Mouse (Mus musculus) CH12F3 (cell line): Measurements from ENCODE around the gene Rims3.

Experiments used
- in situ Hi-C: fragments of 300-500 bp; cut with MboI; formaldehyde crosslinking; loops from 2 replicates; pipeline ENCODE4 v1.14.3; 2020; ENCODE audit warnings: low sequenced_read_pairs

Rims3 gene

DNA sequence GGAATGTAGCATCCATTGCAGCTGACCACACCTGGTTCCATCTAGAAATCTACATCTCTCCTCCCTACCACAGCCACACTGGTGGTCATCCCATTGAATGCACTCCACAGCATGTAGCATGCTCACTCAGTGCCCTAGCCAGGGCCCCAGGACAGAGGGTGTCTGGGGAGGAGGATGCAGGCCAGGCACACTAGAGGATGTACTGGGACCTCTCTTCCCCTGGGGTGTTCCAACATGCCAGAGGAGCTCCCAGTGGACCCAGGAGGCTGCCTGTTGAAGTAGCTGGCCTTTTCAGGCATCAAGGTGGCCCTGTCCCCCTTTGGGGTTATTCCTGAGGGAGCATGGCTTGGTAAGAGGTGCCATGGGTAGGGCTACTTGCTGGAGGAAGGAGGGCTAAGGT, 37.3 kb downstream of the Rims3 start:
- in situ Hi-C loops: no loop called here

DNA sequence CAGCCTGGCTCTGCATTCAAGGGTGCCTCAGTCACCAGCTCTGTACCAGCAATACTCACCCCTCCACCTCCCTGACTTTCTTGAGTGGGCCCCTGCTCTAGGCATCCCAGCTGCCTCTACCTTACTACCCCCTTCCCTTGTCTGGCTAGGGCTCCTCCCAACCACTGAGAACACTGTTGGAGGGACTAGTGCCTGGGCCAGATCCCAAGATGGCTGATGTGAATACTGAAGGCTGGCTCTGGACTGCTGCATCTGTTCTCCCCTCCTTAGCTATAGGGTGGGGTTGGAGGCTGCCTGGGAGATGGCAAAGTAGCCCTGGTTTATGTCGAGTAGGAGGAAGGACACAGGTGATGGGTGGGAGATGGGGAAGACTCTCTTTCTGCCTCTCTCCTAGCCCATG, 37.9 kb downstream of the Rims3 start:
- in situ Hi-C loops: no loop called here

DNA sequence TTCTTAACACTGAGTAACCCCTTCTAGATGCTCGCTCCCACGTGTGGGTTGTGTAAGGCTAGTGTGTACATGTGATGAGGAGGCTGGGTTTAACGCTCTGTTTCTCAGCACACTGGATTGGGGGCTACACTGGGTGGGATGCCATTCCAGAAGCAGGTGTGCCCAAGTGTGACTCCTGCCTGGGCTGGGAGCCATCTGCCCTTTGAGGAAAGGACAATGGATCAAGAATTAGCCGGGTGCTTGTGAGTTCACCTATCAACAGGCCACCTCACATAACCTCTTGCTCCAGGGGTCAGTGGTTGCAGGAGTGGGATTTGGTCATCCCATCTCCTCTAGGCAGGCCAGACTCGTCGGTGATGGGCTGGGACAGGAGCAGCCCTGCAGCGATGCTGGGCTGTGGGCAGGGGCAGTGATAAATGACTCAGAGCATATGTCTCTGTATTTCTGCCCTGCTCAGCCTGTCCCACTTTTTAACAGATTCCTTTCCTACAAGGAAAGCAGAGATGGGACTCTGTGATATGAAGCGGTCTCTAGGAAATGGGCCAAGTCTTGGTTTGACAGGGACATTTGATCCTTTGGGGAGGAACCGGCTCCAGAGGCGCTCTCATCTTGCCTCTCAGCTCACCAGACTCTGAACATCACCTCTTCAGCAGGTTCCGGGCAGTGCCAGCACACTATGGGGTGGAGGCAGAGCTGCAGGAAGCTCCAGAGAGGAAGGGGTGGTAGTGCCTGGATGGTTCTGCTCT, 39.2 kb downstream of the Rims3 start:
- in situ Hi-C loops: no loop called here

DNA sequence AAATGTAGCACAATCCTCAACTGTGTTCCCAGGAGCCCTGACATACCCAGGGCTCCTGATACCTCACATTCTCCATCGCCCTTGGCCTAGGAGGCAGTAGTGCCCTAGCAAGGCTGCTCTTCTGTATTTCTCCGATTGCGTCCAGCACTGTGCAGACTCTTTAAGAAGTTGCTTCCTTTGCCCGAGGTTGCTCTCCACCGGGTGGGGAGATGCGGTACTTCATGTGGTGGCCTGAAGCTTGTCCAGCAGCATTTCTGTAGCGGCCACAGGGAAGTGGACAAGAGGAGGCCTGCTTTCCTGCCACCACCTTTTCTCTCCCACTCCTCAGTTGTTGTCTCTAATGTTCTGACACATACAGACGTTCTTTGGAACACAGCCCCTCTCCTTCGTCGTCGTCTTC, 40.0 kb downstream of the Rims3 start:
- in situ Hi-C loops: no loop called here

DNA sequence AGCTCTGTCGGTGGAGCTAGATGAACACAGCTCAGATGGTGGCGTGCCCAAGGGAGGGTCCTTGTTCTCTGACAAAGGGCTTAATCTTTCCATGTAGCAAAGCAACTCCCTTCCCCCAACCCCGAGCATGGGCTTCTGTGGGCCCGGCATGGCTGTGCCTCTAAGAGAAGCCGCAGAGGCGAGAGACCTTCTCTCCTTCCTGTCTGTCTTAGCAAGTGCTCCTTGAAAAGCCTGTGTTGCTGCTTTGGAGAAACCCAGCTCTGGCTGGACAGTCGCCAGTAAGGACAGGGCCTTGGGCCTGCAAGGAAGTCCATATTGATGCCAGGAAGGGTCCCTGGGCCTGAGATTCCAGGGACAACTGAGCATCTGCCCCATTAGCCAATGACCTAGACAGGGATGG, 40.6 kb downstream of the Rims3 start:
- in situ Hi-C loops: no loop called here

DNA sequence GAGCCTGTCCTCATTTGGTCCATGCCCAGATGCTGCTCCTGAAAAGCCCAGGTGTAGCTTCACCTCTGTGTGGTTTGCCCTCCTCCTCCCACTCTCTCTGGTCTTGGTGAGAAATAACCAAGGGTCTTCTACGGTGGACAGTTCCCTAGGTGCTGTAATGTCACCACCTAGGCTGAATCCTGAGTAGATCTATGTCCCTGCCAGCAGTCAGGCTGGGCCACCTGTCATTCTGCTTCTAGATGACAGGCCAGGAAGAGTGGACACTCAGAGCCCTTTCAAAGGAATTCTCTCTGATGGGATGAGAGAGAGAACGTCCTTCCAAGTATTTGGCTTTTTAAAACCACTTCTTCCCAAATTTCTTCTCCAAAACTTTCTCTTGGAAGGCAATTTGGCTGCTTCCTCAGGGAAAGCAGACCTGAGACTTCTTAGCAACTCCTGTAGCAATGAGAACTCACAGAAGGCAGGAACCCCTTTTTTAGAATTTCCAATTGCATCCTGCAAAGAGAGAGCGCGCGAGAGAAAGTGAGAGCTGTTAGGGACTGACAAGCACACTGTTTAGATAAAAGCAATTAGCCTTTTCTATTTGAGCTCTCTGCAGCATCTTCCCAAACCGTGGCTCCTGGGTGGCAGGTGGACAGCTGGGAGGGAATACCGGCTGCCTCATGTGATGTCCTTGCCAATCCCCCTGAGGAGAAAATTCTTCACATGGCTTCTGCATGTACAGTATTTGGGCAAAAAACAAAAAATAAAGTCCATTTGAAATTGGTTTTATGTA, 41.4 kb downstream of the Rims3 start:
- in situ Hi-C loops: no loop called here

DNA sequence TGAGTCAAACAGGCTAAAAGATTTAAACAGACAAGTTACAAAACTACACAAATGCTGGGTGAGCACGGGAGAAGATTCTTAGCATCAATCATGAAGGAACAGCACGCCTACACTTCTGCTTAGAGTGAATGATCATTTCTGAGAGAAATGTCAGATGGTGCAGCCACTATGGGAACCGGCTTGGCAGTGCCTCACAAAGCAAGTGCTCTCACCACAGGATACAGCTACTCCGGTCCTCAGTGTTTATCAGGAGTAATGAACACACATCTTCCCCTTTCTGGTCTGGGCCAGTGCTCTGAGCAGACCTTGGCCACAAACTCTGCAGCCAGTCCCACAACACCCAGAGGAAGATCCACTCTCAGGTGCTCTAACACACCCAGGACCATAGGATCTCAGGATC, 49.9 kb downstream of the Rims3 start:
- in situ Hi-C loops: loop anchor here (25.0 kb wide), 1 partner anchor 317 kb away; the partner anchor contains the start of gene Gm8439

DNA sequence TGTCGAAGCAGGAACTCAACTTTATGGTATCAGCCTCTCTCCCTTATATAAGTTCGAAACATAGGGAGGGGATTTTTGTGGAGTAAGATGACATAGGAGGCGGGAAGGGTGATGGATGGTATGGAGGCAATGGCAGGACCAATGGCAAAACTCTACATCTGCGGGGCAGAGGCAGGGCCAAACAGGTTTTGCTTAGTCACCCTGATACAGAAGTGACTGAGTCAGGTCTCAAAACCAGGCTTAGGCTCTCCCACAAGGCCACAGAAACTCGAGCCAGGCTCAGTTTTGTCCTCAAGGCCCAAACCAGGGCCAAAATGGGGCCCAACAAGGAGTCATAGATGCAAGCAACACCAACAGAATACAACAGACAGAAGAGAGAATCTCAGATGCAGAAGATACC, 51.0 kb downstream of the Rims3 start:
- in situ Hi-C loops: loop anchor here (25.0 kb wide), 1 partner anchor 318 kb away; the partner anchor contains the start of gene Gm8439

DNA sequence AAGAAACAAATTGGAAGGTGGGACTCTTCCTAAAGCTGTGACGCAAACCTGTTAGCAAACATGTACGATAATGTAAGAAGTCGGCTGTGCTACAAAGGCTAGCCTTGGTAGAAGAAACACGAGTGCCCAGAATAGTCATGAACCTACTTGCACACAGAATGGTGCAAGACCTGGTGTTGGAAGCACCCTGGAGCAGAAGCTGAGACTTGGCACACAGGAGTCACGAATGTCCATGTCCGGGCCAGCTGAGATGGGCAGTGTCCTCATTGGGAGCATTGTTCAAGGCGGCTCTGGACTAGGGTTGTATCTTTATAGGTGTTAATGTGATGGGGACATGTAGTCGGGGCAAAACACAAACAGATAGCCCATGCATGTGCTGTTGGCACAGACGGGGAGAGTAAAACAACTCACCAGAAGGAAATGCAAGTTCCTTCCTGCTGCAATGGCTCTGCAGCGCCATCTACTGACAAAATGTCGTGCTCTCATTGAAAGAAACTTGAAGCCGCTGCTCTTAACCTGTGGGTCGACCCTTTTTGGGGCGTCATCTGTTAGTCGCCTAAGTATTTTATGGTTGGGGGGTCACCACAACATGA, 55.0 kb downstream of the Rims3 start:
- in situ Hi-C loops: loop anchor here (25.0 kb wide), 1 partner anchor 322 kb away; the partner anchor contains the start of gene Gm8439

DNA sequence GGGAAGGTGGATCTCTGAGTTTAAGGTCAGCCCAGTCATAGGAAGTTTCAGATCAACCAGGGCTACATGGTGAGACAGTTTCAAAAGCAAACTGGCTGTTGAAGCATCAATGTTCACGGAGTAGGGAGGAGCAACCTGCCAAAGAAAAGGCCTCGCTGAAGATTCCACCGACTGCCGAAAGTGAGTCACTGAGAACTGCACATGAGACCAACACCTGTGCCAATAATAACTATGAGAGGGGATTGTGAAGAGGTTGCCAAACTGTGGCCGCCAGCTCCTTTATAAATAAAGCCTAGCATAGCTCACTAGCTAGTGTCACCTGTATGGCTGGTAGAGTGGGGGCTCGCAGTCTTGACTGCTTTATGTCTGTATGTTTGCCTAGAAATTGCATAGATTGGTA, 56.5 kb downstream of the Rims3 start:
- in situ Hi-C loops: loop anchor here (25.0 kb wide), 1 partner anchor 324 kb away; the partner anchor contains the start of gene Gm8439

DNA sequence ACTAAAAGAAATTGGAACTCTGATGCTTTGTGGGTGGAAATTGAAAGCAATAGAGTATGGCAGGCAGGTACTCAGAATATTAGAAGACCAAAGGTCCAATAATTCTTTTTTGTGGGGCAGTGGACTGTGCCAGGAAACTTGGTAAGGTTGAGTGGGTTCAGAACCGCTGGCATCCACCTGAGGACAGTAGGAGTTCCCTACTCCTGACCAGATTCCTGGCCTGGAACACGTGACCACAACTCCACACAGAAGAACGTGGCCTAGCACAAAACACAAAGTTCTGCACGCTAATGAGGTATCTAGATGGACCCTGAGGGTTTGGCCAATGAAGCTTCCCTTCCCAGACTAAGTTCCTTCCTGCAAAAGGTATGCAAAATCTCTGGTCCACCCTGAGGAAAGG, 58.2 kb downstream of the Rims3 start:
- in situ Hi-C loops: loop anchor here (25.0 kb wide), 1 partner anchor 326 kb away; the partner anchor contains the start of gene Gm8439

DNA sequence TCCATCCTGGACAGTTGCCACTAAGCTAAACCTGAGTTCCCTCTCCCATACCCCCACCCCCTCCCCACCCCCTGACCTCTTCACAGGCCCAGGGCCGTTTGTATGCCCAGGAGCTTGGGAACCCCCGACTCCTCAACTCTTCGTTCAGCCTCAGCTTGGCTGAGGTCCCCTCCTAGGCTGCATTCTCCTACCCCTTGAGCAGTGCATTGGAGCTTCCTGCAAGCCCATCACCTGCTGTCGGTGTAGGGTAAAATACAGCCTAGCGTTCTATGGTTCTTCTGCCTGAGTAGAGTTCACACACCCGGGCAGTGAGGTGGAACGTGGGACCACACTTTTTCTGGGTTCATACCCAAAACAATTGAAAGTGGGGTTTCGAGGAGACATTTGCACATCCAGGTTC, 58.8 kb downstream of the Rims3 start:
- in situ Hi-C loops: loop anchor here (25.0 kb wide), 1 partner anchor 326 kb away; the partner anchor contains the start of gene Gm8439

DNA sequence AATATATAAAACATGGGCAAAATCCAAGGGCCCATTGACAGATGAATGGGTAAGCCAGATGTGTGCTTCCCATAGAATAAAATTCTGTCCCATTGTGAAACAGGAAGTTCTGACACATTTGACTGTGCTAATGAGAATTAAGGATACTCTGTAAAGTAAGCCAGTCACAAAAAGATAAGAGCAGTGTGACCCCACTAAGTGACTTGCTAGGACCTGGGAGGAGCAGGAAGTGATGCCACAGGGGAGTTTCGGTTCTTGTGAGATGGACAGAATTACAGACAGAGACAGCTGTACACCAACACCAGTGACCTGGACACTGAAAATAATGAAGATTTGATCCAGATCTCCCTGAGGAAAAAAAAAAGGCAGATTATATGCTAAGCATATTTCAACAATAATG, 59.2 kb downstream of the Rims3 start:
- in situ Hi-C loops: loop anchor here (25.0 kb wide), 1 partner anchor 327 kb away; the partner anchor contains the start of gene Gm8439

DNA sequence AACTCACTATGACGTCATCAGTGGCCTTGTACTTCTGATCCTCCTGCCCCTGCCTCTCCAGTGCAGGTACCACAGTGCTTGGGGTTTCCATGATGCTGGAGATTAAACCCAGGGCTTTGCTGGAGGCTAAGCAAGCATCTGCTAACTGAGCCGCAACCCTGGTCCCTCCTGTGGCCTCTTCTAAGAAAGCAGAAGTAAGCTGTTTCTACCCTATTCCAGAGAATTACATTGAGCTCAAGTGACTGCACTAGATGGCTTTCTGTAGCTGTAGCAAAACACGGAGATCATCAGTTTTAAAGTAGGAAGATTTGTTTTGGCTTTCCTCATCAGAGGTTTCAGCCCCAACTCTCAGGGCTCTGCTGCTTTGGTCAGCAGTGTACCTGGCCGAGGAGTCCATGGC, 59.9 kb downstream of the Rims3 start:
- in situ Hi-C loops: loop anchor here (25.0 kb wide), 1 partner anchor 327 kb away; the partner anchor contains the start of gene Gm8439

DNA sequence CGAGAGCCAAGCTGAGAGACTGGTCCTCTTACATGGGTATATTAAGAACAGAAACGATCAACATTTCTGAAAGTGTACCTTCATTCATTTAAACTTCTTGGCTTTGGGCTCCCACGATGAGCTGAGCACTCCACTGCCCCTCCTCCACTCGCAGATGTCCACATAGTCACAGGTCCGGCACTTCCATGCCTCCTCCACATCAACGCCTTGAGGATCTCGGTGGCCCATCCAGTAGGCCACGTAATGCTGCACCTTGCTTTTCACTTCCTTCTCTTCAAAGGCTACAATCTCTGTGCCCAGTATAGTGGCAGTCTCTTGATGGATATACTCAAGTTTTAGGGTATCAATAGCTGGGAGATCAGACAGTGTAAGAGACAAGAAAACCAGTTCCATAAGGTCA, 66.8 kb downstream of the Rims3 start:
- in situ Hi-C loops: loop anchor here (25.0 kb wide), 1 partner anchor 334 kb away; the partner anchor contains the start of gene Gm8439

DNA sequence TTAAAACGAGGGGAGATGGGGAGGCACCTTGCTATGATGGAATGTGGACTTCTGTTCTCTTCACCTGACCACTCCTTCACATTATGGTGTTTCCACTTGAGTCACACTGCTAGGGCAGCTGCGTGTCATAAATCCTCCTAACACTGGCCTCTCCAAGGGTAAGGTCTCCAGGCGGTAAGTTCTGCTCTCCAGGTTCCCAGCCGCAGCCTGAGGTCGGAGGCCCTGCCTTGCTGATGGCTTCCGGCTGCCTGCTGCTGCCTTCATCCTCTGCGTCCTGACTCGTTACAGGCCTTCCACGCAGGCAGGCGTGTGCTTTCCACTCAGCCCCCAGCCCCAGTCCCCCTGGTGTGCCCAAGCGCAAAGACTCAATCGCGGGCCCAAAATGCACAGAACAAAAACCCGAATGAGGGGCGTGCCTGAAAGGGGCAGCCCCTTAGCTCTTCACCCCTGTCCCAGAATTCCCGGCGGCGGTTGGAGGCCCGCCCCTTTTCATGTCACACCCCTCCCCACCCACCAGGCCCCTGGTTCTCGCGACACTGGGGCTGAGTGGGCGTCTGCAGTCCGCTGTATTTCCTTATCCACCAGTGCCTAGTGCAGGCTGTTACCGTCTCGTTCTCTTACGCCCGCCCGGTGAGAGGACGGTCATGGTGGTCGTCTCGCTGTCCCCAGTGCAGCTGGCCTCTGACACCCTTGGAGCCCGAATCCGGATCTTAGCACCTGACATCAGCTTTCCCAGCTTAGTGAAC, 70.1 kb downstream of the Rims3 start, which contains the start of gene Exo5:
TSS of gene Exo5 (minus strand) at position 464 of the 746 bp plus-strand sequence.
- in situ Hi-C loops: loop anchor here (25.0 kb wide), 1 partner anchor 337 kb away; the partner anchor contains the start of gene Gm8439

DNA sequence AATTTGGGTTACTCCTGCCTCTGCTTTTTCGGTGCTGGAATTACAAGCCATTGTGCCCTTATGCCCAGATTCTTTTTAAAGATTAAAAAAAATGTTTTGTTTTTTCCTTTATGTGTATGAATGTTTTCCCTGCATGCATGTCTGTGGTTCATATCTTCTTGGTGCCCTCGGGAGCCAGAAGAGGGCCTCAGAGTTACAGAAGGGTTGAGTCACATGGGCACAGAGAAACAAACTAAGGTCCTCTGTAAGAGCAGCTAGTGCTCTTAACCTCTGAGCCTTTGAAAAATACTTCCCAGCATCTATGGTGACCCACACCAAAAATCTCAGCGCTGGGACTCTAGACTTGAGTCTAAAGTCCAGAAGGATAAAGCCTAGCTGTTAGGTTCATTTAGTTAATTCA, 70.8 kb downstream of the Rims3 start:
- in situ Hi-C loops: no loop called here

DNA sequence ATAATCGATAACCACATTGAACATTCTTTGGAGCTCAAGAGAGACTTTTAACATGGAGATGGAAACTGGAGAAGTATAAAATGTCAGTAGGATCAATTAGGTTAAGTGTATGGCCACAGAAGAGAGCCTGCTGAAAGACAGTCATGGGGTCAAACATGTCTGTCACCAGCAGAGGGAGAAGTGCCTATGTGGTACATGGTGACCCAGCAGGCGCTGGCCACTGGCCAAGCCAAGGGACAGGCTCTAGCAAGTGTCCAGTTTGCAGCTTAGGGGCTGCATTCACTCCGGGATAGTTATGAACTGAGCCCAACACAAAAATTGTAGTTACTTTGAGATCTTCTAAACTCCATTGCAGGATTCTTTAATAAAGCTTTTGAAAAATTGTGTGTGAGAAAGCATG, 74.1 kb downstream of the Rims3 start:
- in situ Hi-C loops: no loop called here

DNA sequence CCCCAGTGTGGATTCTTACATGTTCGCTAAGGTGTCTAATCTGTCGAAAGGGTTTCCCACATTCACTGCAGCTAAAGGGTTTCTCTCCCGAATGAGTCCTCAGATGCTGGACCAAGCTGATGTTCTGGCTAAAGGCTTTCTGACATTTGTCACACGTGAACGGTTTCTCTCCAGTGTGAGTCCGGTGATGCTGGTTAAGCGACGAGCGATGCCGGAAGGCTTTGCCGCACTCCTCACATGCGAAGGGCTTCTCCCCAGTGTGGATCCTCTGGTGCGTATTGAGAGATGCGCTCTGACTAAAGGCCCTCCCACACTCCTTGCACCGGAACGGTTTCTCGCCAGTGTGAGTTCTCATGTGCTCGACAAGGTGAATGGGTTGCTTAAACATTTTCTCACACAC, 76.1 kb downstream of the Rims3 start:
- in situ Hi-C loops: no loop called here

DNA sequence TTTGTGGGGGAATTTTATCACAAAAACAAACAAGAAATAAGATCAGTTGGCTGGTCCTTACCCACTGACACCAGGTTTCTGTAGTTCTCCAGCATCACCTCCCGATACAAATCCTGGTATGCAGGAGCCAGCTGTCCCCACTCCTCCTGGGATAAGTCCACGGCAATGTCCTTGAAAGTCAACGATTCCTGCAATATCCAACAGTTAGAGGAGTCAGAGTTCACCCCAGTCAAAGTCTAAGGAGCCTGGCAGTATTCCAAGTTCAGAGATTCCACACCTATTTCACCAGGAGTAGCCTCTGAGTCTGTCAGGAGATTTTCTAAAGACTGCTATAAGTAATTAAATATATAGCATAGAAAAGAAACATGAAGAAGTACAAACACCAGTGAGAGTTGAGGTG, 80.4 kb downstream of the Rims3 start:
- in situ Hi-C loops: no loop called here
